Mouse (Mus musculus) gastrocnemius, adult 2 months (tissue): Measurements from ENCODE around the gene Adgrv1. TPM values are rescaled to one million over a fixed set of nuclear protein-coding genes. Genes with fewer than 3 reads are reported as not detected.
A peak's percentile ranks its signal among the peaks of the same experiment; 100 is the strongest.

ENCODE experiments used
- DNase-seq: peaks from one replicate; pipeline ENCODE4 v3.0.0; 2022
- H3K27ac ChIP-seq: fragments of 200-600 bp; 2 replicates; pipeline ENCODE4 v1.8.1; 2022; ENCODE audit warnings: mild to moderate bottlenecking
- H3K4me3 ChIP-seq: fragments of 200-600 bp; 2 replicates; pipeline ENCODE4 v1.8.1; 2022; ENCODE audit warnings: mild to moderate bottlenecking, moderate library complexity
- CTCF ChIP-seq: fragments of 200-600 bp; IDR thresholded peaks from 2 replicates; pipeline ENCODE4 v1.8.1; 2022; ENCODE audit warnings: antibody characterized with exemption, mild to moderate bottlenecking, moderate library complexity
- intact Hi-C: fragments of 180-260 bp; cut with DNase I; formaldehyde crosslinking; loops from one replicate; pipeline ENCODE4 v1.15.1; 2025
- total RNA-seq, 2 experiments: library from RNA; stranded (reverse); gene quantifications; 2 replicates each; pipeline ENCODE4 v1.2.3; 2021

Gene Adgrv1
- total RNA-seq, 2 experiments from 2014 or later: not detected

GRCm38 (mm10) chr13:81342987-81343596 lies 289.9 kb downstream of the Adgrv1 start:
- Histone ChIP-seq H3K4me3 (no peak overlapping the region), H3K27ac (no peak overlapping the region)
- no peak for TF ChIP-seq CTCF
- intact Hi-C loops: no loop called here
- DNase-seq: no peak

GRCm38 (mm10) chr13:81335241-81335640 lies 297.7 kb downstream of the Adgrv1 start:
- no peak overlapping the region for H3K27ac ChIP-seq
- no peak for TF ChIP-seq CTCF
- no peak for DNase-seq
- intact Hi-C loops: no loop called here
- no peak overlapping the region for H3K4me3 ChIP-seq

- no peak for TF ChIP-seq CTCF
- DNase-seq: no peak
- Histone ChIP-seq H3K27ac (no peak overlapping the region), H3K4me3 (no peak overlapping the region)
- intact Hi-C loops: no loop called here
These were observed 300.9 kb downstream of the Adgrv1 start for GRCm38 (mm10) chr13:81332018-81332417.

GRCm38 (mm10) chr13:81329762-81330161 lies 303.2 kb downstream of the Adgrv1 start:
- H3K27ac ChIP-seq: no peak overlapping the region
- DNase-seq: no peak
- no peak for TF ChIP-seq CTCF
- intact Hi-C loops: no loop called here
- H3K4me3 ChIP-seq: no peak overlapping the region

- DNase-seq: no peak
- Histone ChIP-seq H3K27ac (no peak overlapping the region), H3K4me3 (no peak overlapping the region)
- intact Hi-C loops: no loop called here
- no peak for TF ChIP-seq CTCF
These were observed 304.8 kb downstream of the Adgrv1 start for GRCm38 (mm10) chr13:81328181-81328580.

GRCm38 (mm10) chr13:81325606-81326215 lies 307.2 kb downstream of the Adgrv1 start:
- no peak overlapping the region for H3K27ac ChIP-seq
- DNase-seq: no peak
- no peak overlapping the region for H3K4me3 ChIP-seq
- TF ChIP-seq CTCF: no peak
- intact Hi-C loops: no loop called here

GRCm38 (mm10) chr13:81323546-81324316 lies 309.2 kb downstream of the Adgrv1 start:
- no peak for DNase-seq
- Histone ChIP-seq H3K4me3 (no peak overlapping the region), H3K27ac (no peak overlapping the region)
- no peak for TF ChIP-seq CTCF
- intact Hi-C loops: no loop called here

- Histone ChIP-seq H3K27ac (no peak overlapping the region), H3K4me3 (no peak overlapping the region)
- intact Hi-C loops: loop anchor here (5.0 kb wide), 1 partner anchor 434 kb away; the partner anchor contains the start of gene Arrdc3
- TF ChIP-seq CTCF: no peak
- DNase-seq: no peak
These were observed 316.4 kb downstream of the Adgrv1 start for GRCm38 (mm10) chr13:81316581-81316980.

DNA sequence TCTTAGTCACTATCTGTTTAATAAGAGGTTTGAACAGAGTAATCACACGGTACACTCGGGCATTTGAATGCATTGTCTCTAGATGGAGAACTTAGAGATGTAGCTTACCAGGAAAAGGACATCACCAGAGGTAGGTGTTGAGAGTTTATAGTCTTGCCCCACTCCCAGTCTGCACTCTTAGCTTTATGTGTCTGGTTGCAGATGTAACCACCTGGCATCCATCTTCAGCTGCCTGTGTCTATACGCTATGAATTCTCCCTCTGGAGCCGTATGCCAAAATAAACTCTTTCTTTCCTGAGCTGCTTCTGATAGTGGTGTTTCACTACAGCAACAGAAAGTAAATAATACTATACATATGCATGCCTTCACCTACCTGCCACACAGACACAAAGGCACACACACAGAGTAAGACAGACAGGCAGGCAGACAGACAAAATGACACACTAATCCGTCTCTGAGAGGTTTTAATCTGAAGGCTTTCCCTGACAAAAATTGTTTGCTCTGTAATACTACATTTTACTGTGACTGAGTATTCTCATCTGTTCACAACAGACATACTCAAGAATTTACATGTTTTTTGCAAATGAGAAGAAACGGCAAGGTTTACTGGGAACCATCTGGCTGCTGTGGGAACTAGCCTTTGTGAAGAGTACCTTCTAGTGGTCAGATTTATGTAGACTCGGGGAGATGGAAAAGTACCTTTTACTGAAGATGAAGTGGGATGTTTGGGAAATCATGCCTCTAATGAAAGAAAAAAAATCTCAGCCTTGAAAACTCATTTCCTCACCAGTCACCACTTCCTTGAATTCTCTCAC lies 318.4 kb downstream of the Adgrv1 start:
- H3K27ac ChIP-seq: 0 out of 2 replicates have a peak overlapping the region, but pooled peaks have one; percentile 13
- DNase-seq: no peak
- peak; percentile 62 for TF ChIP-seq CTCF
- no peak overlapping the region for H3K4me3 ChIP-seq
- intact Hi-C loops: loop anchor here (5.0 kb wide), 1 partner anchor 432 kb away; the partner anchor contains the start of gene Arrdc3

- TF ChIP-seq CTCF: no peak
- DNase-seq: no peak
- Histone ChIP-seq H3K4me3 (no peak overlapping the region), H3K27ac (no peak overlapping the region)
- intact Hi-C loops: no loop called here
These were observed 320.8 kb downstream of the Adgrv1 start for GRCm38 (mm10) chr13:81312148-81312547.

- DNase-seq: no peak
- Histone ChIP-seq H3K4me3 (no peak overlapping the region), H3K27ac (no peak overlapping the region)
- intact Hi-C loops: no loop called here
- TF ChIP-seq CTCF: no peak
These were observed 332.1 kb downstream of the Adgrv1 start for GRCm38 (mm10) chr13:81300851-81301250.

DNA sequence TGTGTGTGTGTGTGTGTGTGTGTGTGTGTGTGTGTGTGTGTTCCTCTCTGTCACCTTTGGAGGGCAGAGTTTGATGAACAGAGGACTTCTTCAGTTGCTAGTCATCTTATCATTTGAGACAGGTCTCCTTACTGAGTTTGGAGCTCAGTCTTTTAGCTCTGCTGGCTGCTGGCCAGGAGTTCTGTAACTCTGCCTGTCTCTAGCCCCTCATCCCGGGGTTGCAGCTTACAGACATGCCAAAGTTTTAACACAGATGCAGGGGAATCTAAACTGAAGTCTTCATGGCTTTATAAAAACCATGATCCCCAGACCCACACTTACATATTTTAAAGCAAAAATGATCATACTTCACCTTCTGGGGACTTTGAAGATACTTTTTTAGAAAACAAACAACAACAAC lies 338.8 kb downstream of the Adgrv1 start:
- intact Hi-C loops: no loop called here
- no peak for DNase-seq
- TF ChIP-seq CTCF: no peak
- Histone ChIP-seq H3K27ac (no peak overlapping the region), H3K4me3 (no peak overlapping the region)
